Mouse (Mus musculus) heart, adult 18-20 months (tissue): ENCODE data around the gene AU022252. TPM values are rescaled to one million over a fixed set of nuclear protein-coding genes. Genes with fewer than 3 reads are reported as not detected.

ENCODE experiments used
- DNase-seq, 2 experiments: peaks; one replicate each; pipeline ENCODE4 v3.0.0; 2021 to 2022; ENCODE audit warnings: mixed read lengths in 1 of 2
- total RNA-seq, 2 experiments: library from RNA; stranded (reverse); gene quantifications; 2 replicates each; pipeline ENCODE4 v1.2.3; 2021

The AU022252 gene
- total RNA-seq, 2 experiments from 2014 or later, result 24.8 to 26.5 TPM

DNA sequence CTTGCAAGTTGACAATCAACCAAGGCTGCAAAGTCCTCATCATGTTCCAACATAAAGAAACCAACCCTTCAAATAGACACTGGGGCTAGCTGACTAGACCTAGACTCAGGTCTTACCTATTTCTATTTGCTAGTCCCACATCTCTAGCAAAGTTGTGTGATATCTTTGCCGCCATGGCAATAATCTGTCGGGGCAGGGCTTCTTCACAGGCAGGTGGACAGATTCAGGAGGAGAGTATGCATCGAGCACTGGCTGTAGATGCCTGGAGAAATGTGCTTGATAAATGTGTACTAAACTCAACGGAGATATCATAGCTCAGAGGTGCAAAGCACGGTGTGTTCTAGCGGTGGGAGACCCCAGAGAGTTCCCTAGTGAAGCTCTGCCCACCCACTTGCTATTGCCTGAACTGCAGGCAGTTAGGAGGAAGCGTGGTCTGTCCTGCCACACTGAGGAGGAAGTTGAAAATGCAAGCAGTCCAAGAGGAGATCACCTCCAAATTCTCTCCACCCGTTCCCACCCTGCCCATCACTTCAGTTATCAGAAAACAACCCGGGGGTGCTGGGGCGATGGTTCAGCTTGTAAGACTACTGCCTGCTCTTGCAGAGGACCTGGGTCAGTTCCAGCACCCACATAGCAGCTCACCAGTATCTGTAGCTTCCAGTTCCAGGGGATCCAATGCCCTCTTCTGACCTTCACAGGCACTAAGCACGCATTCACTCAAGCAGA is 44.3 kb downstream of the AU022252 start:
- DNase-seq, result no peak

DNA sequence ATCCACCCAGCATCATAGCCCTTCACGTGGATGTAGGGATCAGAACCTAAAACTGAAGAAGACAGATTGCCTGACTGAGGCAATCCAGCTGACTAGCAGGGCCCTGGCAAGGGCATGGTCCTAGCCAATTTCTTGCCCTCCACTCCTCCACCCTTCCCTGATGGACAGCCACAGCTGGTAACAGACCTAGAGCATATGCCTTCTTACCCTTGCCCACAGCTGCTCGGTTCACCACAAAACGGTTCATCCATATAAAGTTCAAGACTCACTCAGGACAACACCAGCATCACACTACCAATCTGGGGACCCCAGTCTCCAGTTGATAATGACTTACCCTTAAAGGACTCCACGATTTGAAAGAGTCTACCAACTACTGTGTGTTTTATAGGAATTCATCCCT is 46.7 kb downstream of the AU022252 start:
- DNase-seq, result no peak

DNA sequence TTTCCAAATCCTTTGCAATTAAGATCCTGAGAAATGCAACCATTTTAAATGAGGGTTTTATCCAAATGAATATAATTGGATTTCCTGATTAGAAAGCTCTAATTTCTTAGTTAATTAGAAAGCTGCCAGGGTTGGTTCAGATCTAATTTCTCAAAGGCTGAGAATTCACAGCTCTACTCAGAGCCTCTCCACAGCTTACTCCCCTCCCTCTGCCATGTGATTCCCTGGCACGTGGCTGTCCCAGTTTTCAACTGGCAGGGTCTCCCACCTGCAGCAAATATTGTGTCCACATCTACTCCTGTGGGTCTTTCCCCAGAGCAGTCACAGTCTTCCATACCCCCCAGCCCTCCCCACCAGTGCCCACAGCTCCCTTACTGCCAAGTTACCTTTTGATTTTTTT is 49.0 kb downstream of the AU022252 start:
- DNase-seq, result no peak

DNA sequence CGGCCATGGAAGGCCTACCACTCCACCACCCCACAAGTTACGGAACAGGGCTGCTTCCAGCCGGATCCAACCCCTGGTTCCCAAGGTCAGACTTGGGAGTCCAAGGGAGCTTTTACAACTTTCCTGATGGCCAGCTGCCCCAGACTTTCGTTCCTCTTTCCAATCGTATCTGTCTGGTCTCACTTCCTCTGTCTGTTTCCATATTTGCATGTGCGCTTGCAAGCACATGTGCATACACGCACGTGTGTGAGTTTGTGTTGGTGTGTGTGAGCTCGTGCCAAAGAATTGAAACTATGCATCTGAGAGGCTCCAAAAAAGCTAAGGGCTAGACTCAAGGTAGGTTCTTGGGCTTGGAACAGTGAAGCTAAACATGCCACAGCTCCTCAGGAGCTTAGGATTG is 51.1 kb downstream of the AU022252 start:
- peak in 1 of 2 experiments; percentile 44 for DNase-seq

DNA sequence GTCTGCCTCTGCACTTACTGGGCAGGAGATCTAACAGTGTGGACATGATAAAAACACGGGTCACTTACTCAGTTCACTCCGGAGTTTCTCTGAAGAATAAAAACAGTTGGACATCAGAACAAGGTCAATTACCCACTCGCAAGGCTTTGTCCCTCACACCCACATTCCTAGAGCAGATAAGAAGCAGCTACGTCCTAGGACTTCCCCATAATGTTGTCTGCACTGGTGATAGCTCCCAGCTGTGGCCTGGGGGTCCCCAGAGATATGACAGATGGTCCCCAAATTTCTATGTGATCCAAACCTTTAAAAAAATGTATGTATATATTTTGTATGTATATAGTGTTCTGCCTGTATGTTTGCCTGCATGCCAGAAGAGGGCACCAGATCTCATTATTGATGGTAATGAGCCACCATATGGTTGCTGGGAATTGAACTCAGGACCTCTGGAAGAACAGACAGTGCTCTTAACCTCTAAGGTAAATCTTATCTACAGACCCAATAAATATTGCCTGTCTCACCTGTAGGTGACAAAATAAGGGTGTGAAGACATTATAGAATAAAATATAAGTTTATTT is 52.3 kb downstream of the AU022252 start:
- DNase-seq, result no peak

DNA sequence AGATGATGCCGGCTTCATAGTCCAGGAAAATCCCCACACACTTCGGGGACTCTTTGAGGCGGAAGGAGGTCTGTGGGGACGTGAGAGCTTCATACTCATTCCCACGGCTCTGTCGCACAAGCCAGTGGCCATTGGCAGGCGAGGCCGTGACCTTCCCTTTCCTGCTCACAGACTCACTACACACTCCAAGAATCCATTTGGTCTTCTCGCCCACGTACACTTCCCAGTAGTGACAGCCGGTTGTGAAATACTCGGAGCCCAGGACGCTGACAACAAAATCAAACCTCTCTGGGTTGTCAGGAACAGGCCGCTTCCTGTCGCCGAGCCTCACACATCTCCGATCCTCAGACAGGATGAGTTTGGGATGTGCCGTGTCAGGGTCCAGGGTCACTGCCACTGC is 54.2 kb downstream of the AU022252 start:
- peak; percentile 49 to 69 for DNase-seq

DNA sequence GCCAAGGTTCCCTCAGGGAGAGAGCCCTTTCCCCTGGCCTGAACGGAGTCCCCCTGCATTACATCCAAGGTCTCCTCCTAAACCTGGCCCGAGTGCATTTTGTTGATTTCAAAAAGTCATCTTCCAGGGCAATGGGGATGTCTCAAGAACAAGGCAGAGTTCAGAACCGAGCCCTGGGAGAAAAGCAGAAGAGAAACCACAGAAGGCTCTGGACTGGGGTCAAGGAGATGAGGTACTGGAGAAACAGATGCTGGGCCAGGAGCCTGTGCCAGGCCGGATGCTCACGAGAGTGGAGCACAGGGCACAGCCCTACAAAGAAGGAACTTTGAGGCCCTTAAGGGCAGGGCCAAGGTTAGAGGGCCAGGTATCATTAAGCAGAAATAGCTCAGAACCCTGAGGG is 54.8 kb downstream of the AU022252 start:
- peak in 1 of 2 experiments; percentile 66 for DNase-seq

DNA sequence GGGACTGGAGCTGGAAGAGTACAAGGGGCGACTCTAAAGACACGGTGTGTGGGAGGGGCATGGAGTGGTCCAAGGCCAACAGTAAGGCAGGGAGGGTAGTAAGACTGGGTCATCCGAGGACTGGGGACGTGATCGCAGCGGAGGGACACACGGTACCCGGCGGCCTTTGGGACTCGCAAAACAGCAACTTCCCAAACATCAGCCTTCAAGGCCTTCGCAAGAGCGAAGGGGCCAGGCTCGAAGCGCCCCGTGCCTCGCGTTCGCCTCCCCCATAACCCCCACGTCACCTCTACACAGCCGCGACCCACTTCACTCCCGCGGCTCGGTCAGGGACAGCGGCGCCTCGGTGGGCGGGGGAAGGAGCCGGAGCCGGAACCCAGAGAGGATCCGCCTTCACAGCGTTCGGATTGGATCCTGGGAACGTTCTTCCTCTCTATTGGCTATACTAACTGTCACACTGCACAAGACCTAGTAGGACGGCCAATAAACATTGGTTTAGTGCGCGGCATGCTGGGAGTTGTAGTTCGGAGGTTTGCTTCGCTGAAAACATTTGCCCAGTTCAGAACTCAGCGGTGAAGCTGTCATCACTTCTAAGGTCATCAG is 58.6 kb downstream of the AU022252 start, which contains the start of gene Zfp691:
Gene Zfp691, minus strand, starts transcription at position 345 of the 603 bp plus-strand sequence.
- DNase-seq, result peak; percentile 98 to 99

DNA sequence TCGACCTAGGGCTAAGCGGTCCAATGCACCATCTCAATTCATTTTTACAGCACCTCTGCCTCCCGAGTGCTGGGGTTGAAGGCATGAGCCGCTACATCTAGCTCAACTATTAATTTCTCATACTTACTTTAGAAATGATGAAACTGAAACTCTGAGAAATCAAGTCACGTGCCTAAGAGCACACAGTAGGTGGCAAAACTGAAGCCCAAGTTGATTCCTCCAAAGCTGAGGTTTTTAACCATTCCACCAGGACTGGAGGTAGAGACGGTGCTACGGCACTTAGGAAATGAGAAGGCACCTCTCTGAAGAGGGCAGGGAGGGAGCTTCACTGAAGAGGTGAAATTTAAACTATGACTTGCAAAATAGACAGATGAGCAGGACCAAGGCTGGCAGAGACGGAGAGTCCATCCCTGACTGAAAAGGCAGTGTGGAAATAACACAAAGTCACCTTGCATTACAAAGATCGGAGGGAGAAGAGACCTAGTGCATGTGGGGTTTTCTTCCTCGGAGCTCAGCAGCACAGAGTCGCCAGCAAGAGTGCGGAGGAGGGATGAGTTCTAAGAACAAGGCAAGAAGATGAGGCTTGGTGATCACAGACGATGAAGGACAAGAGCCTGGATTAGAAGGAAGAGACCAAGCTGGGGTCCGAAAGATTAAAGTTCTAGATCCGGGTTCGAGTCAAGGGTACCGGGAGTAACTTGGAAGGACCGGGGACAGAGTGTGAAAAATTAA is 59.4 kb downstream of the AU022252 start:
- DNase-seq, result peak in 1 of 2 experiments; percentile 34

DNA sequence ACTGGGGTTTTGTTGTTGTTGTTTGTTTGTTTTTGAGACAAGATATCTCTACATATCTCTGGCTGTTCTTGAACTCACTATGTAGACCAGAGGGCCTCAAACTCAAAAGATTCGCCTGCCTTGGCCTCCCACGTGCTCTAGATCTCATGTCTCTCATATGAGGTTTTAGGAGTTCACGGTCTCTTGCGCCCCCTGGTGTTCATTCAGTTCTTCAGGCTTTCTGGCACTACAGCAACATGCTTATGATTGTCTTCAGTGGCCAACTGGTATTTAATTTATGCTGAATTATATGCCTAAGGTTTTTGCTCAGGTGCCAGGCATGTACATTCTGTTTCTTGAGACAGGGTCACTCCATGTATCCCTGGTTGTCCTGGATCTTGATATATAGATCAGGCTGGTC is 64.8 kb downstream of the AU022252 start:
- DNase-seq, result peak; percentile 76 to 92

DNA sequence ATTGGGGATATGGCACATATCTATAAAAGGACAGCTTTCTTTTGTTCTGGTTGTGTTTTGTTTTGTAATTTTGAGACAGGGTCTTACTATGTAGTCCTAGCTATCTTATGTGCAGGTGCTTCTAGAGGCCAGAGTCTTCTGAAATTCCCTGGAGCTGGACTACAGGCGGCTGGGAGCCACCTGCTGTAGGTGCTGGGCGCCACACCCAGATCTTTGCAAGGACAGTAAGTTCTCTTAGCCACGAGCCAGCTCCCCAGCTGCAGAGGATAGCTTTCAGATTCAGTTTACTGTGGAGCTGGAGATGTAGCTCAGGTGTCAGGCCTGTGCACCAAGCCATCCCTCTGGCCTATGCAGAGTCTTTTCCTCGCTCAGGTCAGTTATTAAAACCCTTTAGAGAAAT is 65.4 kb downstream of the AU022252 start:
- DNase-seq, result no peak

DNA sequence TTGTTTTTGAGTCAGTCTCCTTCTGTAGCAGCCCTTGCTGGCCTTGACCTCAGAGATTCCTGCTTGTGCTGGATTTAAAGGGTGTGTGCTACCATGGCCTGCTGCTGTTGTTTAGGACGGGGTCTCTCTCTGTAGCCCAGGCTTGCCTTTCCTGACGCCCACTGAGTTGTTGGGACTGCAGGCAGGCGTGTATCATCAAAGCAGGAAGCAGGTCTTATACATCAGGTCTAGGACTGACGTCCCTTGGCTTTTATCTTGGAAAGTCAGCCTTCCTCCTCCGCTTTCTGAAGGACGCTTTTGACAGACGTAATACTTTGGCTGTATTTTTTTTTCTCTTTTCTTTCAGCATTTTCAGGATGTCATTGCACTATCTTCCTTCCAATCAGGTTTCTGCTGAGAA is 66.6 kb downstream of the AU022252 start:
- DNase-seq, result no peak

DNA sequence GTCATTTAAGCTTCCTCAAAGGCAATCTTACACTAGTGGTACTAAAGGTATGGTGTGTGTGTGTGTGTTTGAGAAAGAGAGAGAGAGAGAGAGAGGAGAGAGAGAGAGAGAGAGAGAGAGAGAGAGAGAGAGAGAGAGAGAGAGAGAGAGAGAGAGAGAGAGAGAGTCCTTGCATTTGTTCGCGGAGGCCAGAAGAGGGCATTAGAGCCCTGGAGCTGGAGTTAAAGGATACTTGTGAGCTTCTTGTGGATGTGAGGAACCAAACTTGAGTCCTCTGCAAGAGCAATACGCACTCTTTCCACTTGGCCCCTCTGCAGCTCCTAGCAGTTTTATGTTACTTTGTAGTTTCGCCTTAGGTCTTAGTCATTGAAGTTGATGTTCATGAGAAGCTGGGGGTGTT is 69.5 kb downstream of the AU022252 start:
- no peak for DNase-seq

DNA sequence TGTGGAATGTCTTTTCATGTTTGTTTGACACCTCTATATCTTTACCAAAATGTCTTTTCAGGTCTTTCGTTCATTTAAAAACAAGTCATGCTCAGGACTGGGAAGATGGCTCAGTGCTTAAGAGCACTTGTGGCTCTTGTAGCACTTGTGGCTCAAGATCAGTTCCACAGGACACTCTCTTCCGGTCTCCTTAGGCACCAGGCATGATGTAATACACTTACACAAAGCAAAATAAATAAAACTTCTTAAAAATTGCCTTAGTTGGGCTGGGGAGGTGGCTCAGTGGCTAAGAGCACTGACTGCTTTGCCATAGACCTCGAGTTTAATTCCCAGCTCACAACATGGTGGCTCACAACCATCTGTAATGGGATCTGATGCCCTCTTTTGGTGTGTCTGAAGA is 71.2 kb downstream of the AU022252 start:
- DNase-seq, result no peak

DNA sequence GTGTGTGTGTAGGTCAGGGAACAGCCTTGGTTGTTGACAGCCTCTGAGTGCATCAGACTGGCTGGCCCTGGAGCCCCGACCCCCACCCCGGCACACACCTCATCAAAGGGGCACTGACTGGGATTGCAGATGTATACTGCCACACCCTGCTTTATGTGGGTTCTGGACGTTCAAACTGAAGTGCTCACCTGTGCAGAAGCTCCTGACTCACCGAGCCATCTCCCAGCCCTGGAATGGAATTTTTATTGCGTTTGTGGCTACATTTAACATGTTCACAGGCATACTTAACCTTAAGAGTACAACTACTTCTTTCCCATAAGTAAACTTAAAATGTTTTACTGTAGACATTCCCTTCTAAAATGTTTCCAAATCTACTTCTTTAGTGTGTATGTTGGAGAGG is 74.6 kb downstream of the AU022252 start:
- no peak for DNase-seq

DNA sequence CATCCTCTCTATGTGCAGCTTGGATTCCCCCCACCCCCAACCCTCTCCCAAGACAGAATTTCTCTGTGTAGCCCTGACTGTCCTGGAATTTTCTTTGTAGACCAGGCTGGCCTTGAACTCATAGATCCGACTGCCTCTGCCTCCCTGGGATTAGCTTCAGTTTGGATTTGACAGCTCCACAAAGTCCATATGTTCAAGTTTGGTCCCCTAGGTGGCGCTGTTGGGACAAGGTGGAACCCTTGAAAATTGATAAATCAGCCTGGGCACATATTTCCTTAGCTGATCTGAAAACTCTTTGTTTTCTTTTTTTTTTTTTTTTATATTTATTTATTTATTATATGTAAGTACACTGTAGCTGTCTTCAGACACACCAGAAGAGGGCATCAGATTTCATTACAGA is 75.3 kb downstream of the AU022252 start:
- DNase-seq, result peak; percentile 37 to 85

Other genes starting within 250 kb of the AU022252 start
- 10 to 100 TPM; 12.2 to 13.5 TPM for gene Slc2a1, start 124.0 kb downstream of the AU022252 start, total RNA-seq
- 10 to 100 TPM; 20.0 to 23.4 TPM for gene Zfp691, start 58.5 kb downstream of the AU022252 start, total RNA-seq
- not detected for gene Ermap, start 42.7 kb downstream of the AU022252 start, total RNA-seq
- gene Svbp, start 37.4 kb downstream of the AU022252 start, total RNA-seq, result 10 to 100 TPM; 15.4 to 19.6 TPM
- gene Tmem269, start 14.5 kb downstream of the AU022252 start, total RNA-seq, result not detected
- gene P3h1, start 203 bp upstream of the AU022252 start, total RNA-seq, result 1 to 10 TPM; 9.4 to 9.9 TPM
- gene Cldn19, start 22.7 kb upstream of the AU022252 start, total RNA-seq, result not detected
- 100 to 1,000 TPM; 684 to 750 TPM for gene Ybx1, start 61.9 kb upstream of the AU022252 start, total RNA-seq
- gene Ppih, start 87.8 kb upstream of the AU022252 start, total RNA-seq, result 10 to 100 TPM; 10.9 to 12.4 TPM
- under 1 TPM in 1 of 2 experiments, not detected in 1; 0.59 TPM for gene Ccdc30, start 182.8 kb upstream of the AU022252 start, total RNA-seq
- gene Ppcs, start 189.7 kb upstream of the AU022252 start, total RNA-seq, result 10 to 100 TPM; 11.4 to 12.6 TPM
- gene Zmynd12, start 190.1 kb upstream of the AU022252 start, total RNA-seq, result not detected